Mouse (Mus musculus): ENCODE measurements around the gene Rbms2. TPM values are rescaled to one million over a fixed set of nuclear protein-coding genes. Genes with fewer than 3 reads are reported as not detected.

The Rbms2 gene
- polyA plus RNA-seq, 1 experiment from 2014 or later, result 74.2 TPM

DNA sequence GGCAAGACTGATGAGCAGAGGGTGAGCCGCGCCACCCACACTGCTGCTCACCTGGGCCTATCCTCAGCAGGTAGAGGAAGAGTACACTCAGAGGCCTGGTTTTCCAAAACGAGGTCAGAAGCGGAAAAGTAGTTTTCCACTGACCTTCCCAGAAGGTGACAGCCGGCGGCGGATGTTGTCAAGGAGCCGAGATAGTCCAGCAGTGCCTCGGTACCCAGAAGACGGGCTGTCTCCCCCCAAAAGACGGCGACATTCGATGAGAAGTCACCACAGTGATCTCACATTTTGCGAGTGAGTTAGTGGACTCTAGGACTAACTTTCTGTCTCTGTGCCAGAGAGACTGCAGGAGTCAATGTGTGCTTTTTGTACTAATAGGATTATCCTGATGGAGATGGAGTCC lies 54.1 kb downstream of the Rbms2 start:
- ATAC-seq (no peak), DNase-seq (ENCODE audit: low read depth, low spot score) (no peak)
- in situ Hi-C loops (cut with MboI; ENCODE audit: low pct_unique_long_range_greater_than_20kb), result no loop called here
- TF ChIP-seq CTCF (IDR thresholded peaks at IDR 0.05), result no peak
- no peaks in the 10 kb centered on the region for H3K27me3 ChIP-seq
- ChIA-PET POLR2A (interaction anchor here (0.8 kb wide), 1 partner anchor 13 kb away, joined by 3 read pairs; no protein-coding TSS in a partner anchor), CTCF (interaction anchor here (2.6 kb wide), 1 partner anchor 14 kb away, joined by 8 read pairs; no protein-coding TSS in a partner anchor)

DNA sequence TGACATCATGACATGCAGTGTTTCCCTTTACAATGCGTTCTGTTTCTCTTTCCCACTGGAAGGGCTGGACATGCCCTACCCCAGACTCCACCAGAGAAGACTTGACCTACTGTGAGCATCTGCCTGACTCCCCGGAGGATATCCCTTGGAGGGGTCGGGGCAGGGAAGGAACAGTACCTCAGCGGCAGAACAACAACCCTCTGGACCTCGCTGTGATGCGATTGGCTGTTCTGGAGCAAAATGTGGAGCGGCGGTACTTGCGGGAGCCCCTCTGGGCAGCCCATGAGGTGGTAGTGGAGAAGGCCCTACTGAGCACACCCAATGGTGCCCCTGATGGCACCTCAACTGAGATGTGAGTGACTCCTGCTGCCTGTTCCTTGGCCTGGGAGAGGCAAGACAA lies 55.3 kb downstream of the Rbms2 start:
- TF ChIP-seq CTCF (IDR thresholded peaks at IDR 0.05), result no peak
- ATAC-seq (no peak), DNase-seq (ENCODE audit: low read depth, low spot score) (no peak)
- in situ Hi-C loops (cut with MboI; ENCODE audit: low pct_unique_long_range_greater_than_20kb), result no loop called here
- CTCF ChIA-PET, result no interaction called here
- POLR2A ChIA-PET, result no interaction called here
- no peaks in the 10 kb centered on the region for H3K27me3 ChIP-seq

DNA sequence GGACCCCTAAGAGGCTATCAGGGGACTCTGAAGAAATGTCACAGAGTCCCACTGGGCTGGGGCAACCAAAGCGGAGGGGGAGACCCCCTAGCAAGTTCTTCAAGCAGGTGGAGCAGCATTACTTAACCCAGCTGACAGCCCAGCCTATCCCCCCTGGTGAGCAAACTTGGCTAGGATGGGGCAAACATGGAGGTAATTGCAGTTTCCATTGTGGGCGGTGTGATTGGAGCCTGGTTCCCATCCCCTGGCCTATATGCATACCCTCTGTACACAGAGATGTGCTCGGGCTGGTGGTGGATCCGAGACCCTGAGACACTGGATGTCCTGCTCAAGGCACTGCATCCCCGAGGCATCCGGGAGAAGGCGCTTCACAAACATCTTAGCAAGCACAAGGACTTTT lies 56.3 kb downstream of the Rbms2 start:
- DNase-seq (ENCODE audit: low read depth, low spot score) (no peak), ATAC-seq (no peak)
- POLR2A ChIA-PET, result no interaction called here
- in situ Hi-C loops (cut with MboI; ENCODE audit: low pct_unique_long_range_greater_than_20kb), result no loop called here
- no peaks in the 10 kb centered on the region for H3K27me3 ChIP-seq
- CTCF ChIA-PET, result no interaction called here
- no peak for TF ChIP-seq CTCF (IDR thresholded peaks at IDR 0.05)

DNA sequence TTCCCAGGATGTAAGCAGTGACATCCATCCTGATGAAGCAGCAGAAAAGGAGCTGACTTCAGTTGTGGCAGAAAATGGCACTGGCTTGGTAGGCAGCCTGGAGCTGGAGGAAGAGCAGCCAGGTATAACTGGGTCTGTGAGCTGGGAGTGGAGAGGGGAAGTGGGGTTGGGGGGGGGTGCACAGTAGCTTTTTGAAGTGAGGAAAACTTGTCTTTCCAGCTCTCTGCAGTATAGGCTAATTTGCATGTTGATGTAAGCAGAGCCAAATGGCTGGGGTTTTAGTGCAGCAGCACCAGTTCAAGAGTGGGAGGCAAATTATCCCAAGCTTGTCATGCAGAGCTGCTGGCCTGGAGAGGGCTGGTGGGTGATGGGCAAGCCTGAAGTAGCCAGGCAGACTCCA lies 68.9 kb downstream of the Rbms2 start:
- POLR2A ChIA-PET, result interaction anchor here (0.9 to 1.4 kb wide), 2 partner anchors 9 to 65 kb away, joined by 3 to 4 read pairs; no protein-coding TSS in a partner anchor
- no peak for DNase-seq (ENCODE audit: low read depth, low spot score)
- in situ Hi-C loops (cut with MboI; ENCODE audit: low pct_unique_long_range_greater_than_20kb), result no loop called here

DNA sequence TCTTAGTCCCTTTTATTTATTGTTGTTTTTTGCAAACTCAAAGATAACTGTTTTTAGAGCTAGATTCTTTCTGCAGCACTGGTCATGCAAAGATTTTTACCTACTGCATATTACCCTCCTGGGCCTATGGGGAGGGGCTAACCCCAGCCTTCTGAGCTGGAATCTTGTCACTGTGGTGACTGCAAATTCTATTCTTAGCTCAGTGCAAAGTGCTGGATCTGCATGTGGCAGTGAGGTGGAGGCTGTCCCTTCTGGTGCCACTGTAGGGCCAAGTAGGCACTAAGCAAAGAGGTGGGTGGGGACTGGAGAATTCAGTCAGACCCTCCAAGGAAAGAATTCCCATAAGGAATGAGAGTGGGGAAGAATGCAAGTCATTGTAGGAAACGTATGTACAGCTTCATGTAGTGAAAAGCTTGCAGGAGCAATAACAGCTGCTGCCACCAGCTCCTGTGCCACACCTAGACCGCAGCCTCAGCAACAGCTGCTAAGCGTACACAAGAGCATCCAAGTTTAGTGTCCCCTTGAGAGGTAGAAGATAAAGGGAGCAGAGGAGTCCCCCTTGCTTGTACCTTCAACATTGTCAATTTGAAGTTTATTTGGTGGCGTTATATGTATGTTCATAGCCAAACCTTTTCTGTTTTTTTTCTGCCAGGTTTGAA lies 69.9 kb downstream of the Rbms2 start:
- in situ Hi-C loops (cut with MboI; ENCODE audit: low pct_unique_long_range_greater_than_20kb), result no loop called here
- ChIA-PET POLR2A (no interaction called here), CTCF (interaction anchor here (1.5 kb wide), 1 partner anchor 31 kb away, joined by 3 read pairs; no protein-coding TSS in a partner anchor)
- ATAC-seq, result no peak
- DNase-seq (ENCODE audit: low read depth, low spot score), result no peak
- no peaks in the 10 kb centered on the region for H3K27me3 ChIP-seq
- TF ChIP-seq CTCF (IDR thresholded peaks at IDR 0.05), result no peak

More for the DNA sequence above, 68.9 kb downstream of the Rbms2 start:
- no peak for ATAC-seq
- no peak for TF ChIP-seq CTCF (IDR thresholded peaks at IDR 0.05)
- no peaks in the 10 kb centered on the region for H3K27me3 ChIP-seq
- CTCF ChIA-PET, result interaction anchor here (1.4 to 1.7 kb wide), 4 partner anchors 10 to 75 kb away, joined by 3 to 5 read pairs (median 4); partner anchors contain the start of gene Baz2a

DNA sequence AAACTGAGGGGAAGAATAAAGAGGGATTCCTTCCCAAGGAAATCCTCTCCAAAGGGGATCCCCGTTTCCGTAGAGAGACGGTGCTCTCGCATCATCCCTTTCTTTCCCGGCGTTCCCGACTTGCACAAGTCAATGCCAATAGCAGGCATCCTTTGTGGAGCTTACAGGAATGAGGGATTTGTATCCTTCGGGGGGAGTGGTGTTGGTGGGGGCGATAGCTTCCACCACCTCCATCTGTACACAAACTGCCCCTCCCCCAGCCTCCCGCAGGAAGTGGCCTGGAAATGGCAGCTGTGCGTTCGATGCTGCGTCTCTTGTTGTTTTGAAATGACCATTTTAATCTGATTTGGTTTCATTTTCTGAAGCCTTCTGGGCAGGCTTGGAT lies 82.5 kb downstream of the Rbms2 start:
- DNase-seq (ENCODE audit: low read depth, low spot score), result no peak
- POLR2A ChIA-PET, result interaction anchor here (1.9 kb wide), 1 partner anchor 14 kb away, joined by 5 read pairs; no protein-coding TSS in a partner anchor
- in situ Hi-C loops (cut with MboI; ENCODE audit: low pct_unique_long_range_greater_than_20kb), result no loop called here

DNA sequence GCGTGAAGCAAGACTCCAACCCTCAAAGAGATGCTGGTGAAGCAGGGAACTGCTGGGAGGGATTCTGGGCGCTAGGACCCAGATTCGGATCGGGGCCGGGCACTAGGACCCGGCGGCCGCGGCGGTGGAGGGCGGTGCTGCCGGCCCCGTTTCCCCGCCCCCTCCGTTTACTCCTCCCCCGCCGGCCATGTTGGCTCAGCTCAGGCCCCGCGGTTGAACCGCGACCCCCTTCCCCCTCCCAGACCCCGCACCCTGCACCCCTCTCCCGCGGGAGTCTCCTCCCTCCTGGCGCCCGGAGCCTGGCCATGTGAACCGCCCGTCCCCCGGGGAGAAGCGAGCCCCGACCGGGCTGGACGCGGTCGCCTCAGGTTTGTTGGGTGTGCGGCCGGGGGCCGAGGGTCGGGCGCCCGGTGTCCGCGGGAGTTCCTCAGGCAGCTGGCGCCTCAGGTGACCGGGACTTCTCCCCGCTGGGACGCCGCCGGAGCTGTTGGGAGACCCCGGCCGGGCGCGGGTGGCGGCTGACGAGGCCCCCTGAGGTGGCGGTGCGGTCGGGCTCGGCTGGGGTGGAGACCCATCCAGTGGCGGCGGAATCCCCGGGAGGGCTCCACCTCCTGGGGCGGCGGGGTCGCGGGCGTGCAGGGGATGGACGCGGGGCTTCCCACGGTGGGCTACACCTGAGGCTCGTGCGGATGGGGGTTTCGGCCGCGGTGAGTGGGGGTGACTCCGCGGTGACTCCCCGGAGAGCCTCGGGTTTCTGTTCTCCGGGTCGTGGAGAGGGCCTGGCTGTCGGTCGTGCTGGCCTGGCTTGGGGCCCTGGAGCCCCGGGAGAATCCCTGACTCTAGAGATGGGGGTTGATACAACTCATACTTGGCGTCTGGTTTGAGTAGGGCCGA lies 83.2 kb downstream of the Rbms2 start:
- ChIA-PET CTCF (no interaction called here), POLR2A (interaction anchor here (1.9 kb wide), 1 partner anchor 13 kb away, joined by 5 read pairs; no protein-coding TSS in a partner anchor)

More for the DNA sequence above, 82.5 kb downstream of the Rbms2 start:
- no peaks in the 10 kb centered on the region for H3K27me3 ChIP-seq
- no peak for ATAC-seq
- no peak for TF ChIP-seq CTCF (IDR thresholded peaks at IDR 0.05)
- CTCF ChIA-PET, result interaction anchor here (0.9 kb wide), 1 partner anchor 92 kb away, joined by 3 read pairs; no protein-coding TSS in a partner anchor

DNA sequence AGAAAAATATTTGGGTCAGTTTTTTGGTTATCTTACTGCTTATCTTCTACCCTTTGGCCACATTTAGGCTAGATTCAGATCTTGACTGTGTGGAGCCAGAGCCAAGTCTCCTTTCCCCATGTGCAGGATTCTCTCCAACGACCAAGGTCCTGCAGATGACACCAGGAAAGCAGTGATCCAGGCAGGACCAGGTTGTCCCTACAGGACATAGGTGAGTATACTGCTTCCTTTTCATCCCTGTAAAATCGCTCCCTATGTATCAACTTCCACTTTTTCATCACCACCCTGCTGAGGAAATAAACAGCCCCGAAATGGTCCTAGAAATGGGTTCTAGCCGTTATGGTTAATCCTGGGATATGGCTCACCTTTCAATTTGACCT lies 83.8 kb downstream of the Rbms2 start:
- ChIA-PET CTCF (interaction anchor here (1.6 kb wide), 1 partner anchor 11 kb away, joined by 4 read pairs; no protein-coding TSS in a partner anchor), POLR2A (interaction anchor here (1.1 kb wide), 1 partner anchor 44 kb away, joined by 5 read pairs; no protein-coding TSS in a partner anchor)
- ATAC-seq (no peak), DNase-seq (ENCODE audit: low read depth, low spot score) (no peak)
- no peaks in the 10 kb centered on the region for H3K27me3 ChIP-seq
- TF ChIP-seq CTCF (IDR thresholded peaks at IDR 0.05), result no peak
- in situ Hi-C loops (cut with MboI; ENCODE audit: low pct_unique_long_range_greater_than_20kb), result no loop called here

More for the DNA sequence above, 83.2 kb downstream of the Rbms2 start:
- ATAC-seq (peak; percentile 15), DNase-seq (ENCODE audit: low read depth, low spot score) (no peak)
- H3K27me3 ChIP-seq, result no peaks in the 10 kb centered on the region
- in situ Hi-C loops (cut with MboI; ENCODE audit: low pct_unique_long_range_greater_than_20kb), result no loop called here
- no peak for TF ChIP-seq CTCF (IDR thresholded peaks at IDR 0.05)

DNA sequence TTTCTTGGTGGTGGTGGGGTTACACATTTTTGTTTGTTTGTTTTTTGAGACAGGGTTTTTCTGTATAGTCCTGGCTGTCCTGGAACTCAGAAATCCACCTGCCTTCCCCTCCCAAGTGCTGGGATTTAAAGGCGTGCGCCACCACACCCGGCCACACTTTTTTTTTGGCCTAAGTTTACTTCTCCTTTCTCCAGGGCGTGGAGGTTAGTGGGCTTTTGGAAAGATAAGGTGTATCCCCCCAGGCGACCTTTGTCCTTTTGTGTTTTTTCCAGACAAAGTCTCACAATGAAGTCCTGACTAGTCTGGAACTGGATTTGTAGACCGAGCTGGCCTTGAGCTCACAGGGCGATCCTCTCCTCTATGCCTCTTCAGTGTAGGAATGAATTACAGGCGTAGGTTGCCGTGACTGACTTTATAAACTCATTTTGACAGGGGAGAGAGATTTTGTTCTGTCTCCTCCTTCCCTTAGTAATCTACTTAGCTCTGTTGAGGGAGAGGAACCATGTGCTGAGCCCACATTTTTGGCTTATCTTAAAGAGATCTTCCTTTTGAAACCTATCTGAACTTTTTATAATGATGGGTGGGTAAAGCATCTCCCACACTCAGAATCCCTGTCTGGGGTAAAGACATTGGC lies 85.0 kb downstream of the Rbms2 start:
- no peak for DNase-seq (ENCODE audit: low read depth, low spot score)
- POLR2A ChIA-PET, result interaction anchor here (1.1 to 1.8 kb wide), 3 partner anchors 12 to 59 kb away, joined by 4 to 5 read pairs (median 5); partner anchors contain the start of genes Atp5b and Naca
- no peak for TF ChIP-seq CTCF (IDR thresholded peaks at IDR 0.05)
- CTCF ChIA-PET, result interaction anchor here (0.9 to 1.6 kb wide), 2 partner anchors 10 to 91 kb away, joined by 4 to 6 read pairs; no protein-coding TSS in a partner anchor
- in situ Hi-C loops (cut with MboI; ENCODE audit: low pct_unique_long_range_greater_than_20kb), result no loop called here
- no peaks in the 10 kb centered on the region for H3K27me3 ChIP-seq
- ATAC-seq, result no peak
